Mouse (Mus musculus): ENCODE measurements around the gene Sh2b1. TPM values are rescaled to one million over a fixed set of nuclear protein-coding genes. Genes with fewer than 3 reads are reported as not detected.

Sh2b1 gene
- polyA plus RNA-seq, 1 experiment from 2014 or later = 46.8 TPM

DNA sequence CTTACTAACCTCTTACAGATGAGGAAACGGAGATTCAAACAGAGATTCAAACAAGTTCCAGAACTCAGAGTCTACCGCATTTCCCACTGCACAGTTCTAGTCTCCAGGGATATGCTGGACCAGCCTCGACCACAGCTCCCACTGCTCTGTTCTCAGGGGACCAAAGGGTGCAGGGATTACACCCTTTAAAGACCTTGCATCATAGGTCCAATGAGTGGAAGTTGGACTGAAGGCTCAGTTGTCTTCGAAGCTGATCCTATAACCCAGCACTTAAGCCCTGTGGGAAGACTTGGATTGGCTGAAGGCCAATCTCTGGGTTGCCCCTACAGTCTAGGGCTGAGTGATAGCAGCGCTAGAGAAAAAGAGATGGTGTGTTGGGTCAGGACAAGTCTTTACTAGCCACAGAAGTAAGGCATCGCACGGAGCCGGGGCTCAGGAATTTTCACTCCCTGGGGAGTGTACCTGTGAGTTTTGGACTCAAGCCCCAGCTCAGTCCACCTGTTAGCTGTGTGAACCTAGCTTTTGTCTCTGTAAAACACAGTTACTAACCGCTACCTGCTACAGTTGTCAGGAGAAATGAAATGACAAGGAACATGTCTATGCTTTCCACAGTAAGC lies 1.6 kb downstream of the Sh2b1 start:
- Histone ChIP-seq H3K4me3 (peak overlapping the region; percentile 76), H3K27ac (no peak overlapping the region)
- 80% methylated on average over 9 of the region's 9 CpGs for WGBS

DNA sequence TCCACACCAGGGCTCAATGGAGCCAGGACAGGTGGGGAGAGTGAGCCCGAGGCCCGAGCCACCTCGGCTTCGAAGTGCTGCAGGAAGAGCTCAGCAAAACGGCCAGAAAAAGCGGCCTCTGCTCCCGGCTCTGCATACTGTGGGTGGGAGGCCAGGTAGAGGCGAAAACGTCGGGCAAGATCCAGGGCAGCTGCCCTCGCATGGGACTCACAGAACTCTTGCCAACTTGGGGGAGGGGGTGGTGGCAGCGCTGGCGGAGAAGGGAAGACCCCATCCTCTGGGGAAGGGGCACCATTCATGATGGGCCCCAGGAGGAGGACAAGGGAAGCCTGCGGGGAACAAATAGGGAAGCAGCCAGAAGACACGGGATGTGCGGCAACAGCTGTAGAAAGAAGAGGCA lies 2.5 kb downstream of the Sh2b1 start:
- Histone ChIP-seq H3K36me3 (peaks cover 51% of the 10 kb centered on the region), H3K9ac (no peak overlapping the region), H3K4me3 (no peak overlapping the region), H3K9me3 (no peaks in the 10 kb centered on the region), H3K4me2 (peak overlapping the region; percentile 80; the same call in 1 of the 2 replicates), H3K27me3 (no peaks in the 10 kb centered on the region), H3K4me1 (peaks cover 20% of the 10 kb centered on the region), H3K27ac (no peak overlapping the region)
- WGBS = 87% methylated on average over 16 of the region's 16 CpGs
- no peak for ATAC-seq (ENCODE audit: borderline replicate concordance, extremely low read depth, low FRiP score, low TSS enrichment)

More for the DNA sequence above, 1.6 kb downstream of the Sh2b1 start:
- peak overlapping the region; percentile 80 for H3K4me2 ChIP-seq
- peak overlapping the region; percentile 85; the same call in 1 of the 2 replicates for H3K9ac ChIP-seq
- ATAC-seq (ENCODE audit: borderline replicate concordance, extremely low read depth, low FRiP score, low TSS enrichment) = no peak
- no peaks in the 10 kb centered on the region for H3K27me3 ChIP-seq
- no peaks in the 10 kb centered on the region for H3K9me3 ChIP-seq
- H3K4me1 ChIP-seq = peaks cover 20% of the 10 kb centered on the region
- peaks cover 42% of the 10 kb centered on the region for H3K36me3 ChIP-seq

DNA sequence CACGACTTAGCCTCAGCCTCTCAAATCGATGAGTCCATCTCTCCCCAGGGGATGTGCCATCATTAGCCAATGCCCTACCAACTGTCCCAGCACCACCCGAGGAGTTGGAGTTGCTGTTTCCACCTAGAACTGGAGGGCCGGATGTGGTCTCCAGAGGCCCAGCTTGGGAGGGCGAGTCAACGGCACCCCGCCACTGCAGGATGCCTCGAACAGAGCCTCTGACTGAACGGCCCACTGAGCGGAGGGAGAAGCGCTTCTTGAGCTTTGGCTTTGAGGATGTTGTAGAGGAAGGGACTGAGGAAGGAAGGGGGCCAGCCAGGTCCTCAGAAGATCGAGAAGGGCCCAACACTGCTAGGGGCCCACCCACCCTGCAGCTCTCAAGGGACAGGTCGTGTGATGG lies 2.9 kb downstream of the Sh2b1 start:
- H3K27ac ChIP-seq = no peak overlapping the region
- no peak overlapping the region for H3K4me3 ChIP-seq
- peaks cover 20% of the 10 kb centered on the region for H3K4me1 ChIP-seq
- ATAC-seq (ENCODE audit: borderline replicate concordance, extremely low read depth, low FRiP score, low TSS enrichment) = no peak
- H3K27me3 ChIP-seq = no peaks in the 10 kb centered on the region
- no peaks in the 10 kb centered on the region for H3K9me3 ChIP-seq
- WGBS = 80% methylated on average over 13 of the region's 13 CpGs
- peaks cover 55% of the 10 kb centered on the region for H3K36me3 ChIP-seq
- no peak overlapping the region for H3K4me2 ChIP-seq
- H3K9ac ChIP-seq = no peak overlapping the region

DNA sequence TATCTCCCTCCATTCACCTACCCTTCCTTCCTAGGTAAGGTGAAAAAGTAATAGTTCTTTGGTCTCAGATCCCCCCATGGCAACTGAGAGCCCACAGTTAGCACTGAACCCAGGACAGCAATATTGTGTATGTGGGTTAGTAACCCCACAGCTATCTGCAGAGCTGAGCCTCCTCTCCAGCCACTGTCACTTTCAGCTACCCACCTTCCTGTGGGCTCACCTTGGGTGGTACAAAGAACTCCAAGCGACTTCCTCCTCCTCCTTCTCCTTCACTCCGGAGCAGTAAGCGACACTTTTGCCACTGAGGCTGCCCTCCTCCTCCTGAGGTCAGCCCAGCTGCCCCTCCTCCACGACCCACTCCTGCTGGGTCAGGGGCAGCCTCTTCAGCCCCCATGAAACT lies 3.4 kb downstream of the Sh2b1 start:
- ATAC-seq (ENCODE audit: borderline replicate concordance, extremely low read depth, low FRiP score, low TSS enrichment) = no peak
- H3K4me1 ChIP-seq = peaks cover 20% of the 10 kb centered on the region
- no peak overlapping the region for H3K27ac ChIP-seq
- H3K9ac ChIP-seq = no peak overlapping the region
- H3K9me3 ChIP-seq = no peaks in the 10 kb centered on the region
- 81% methylated on average over 4 of the region's 4 CpGs for WGBS
- H3K4me3 ChIP-seq = no peak overlapping the region
- no peak overlapping the region for H3K4me2 ChIP-seq
- H3K27me3 ChIP-seq = no peaks in the 10 kb centered on the region
- peaks cover 59% of the 10 kb centered on the region for H3K36me3 ChIP-seq

DNA sequence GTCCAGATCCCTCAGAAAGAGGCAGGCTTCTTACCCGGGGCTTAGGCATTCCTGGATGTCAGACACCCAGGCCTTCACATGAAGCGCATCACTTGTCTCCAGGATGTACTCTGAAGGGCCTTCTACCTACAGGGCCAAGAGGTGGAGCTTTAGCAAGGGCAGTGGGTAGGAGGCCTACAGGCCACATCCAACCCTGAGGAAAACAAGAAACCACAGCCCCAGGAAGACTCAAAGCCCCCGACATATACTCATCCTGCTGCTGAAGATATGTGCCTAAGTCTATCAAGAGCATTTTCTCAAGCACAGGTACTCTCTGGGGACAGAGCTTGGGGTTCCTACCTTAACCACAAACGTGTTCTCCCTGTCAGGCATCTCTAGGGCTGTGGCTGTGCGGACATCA lies 3.9 kb downstream of the Sh2b1 start:
- Histone ChIP-seq H3K9me3 (no peaks in the 10 kb centered on the region), H3K4me1 (peaks cover 20% of the 10 kb centered on the region), H3K36me3 (peaks cover 64% of the 10 kb centered on the region), H3K4me3 (no peak overlapping the region), H3K4me2 (no peak overlapping the region), H3K27ac (no peak overlapping the region), H3K9ac (no peak overlapping the region), H3K27me3 (no peaks in the 10 kb centered on the region)
- 91% methylated on average over 5 of the region's 5 CpGs for WGBS
- ATAC-seq (ENCODE audit: borderline replicate concordance, extremely low read depth, low FRiP score, low TSS enrichment) = no peak

DNA sequence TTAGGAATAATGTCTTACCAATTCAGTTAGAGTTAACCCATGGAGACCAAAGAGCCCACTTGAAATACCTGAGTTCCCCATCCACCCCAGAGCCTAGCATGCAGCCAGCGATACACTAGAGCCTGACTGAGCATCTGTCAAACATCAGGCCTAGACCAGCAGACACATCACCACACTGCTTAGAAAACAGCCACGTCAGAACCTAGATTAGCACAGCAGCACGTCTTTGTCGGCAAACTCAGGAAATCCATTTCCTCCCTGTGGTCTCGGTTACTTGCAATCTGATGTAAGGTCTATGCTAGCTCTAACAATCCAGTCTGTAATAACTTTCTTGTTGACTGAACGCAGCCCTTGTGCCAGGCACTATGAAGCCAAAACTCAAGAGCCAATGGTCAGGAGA lies 5.1 kb downstream of the Sh2b1 start:
- H3K4me1 ChIP-seq = peaks cover 22% of the 10 kb centered on the region
- H3K4me2 ChIP-seq = no peak overlapping the region
- 81% methylated on average over 6 of the region's 6 CpGs for WGBS
- H3K27me3 ChIP-seq = no peaks in the 10 kb centered on the region
- H3K9me3 ChIP-seq = no peaks in the 10 kb centered on the region
- peaks cover 66% of the 10 kb centered on the region for H3K36me3 ChIP-seq
- H3K9ac ChIP-seq = no peak overlapping the region
- no peak overlapping the region for H3K4me3 ChIP-seq
- no peak for ATAC-seq (ENCODE audit: borderline replicate concordance, extremely low read depth, low FRiP score, low TSS enrichment)
- no peak overlapping the region for H3K27ac ChIP-seq

DNA sequence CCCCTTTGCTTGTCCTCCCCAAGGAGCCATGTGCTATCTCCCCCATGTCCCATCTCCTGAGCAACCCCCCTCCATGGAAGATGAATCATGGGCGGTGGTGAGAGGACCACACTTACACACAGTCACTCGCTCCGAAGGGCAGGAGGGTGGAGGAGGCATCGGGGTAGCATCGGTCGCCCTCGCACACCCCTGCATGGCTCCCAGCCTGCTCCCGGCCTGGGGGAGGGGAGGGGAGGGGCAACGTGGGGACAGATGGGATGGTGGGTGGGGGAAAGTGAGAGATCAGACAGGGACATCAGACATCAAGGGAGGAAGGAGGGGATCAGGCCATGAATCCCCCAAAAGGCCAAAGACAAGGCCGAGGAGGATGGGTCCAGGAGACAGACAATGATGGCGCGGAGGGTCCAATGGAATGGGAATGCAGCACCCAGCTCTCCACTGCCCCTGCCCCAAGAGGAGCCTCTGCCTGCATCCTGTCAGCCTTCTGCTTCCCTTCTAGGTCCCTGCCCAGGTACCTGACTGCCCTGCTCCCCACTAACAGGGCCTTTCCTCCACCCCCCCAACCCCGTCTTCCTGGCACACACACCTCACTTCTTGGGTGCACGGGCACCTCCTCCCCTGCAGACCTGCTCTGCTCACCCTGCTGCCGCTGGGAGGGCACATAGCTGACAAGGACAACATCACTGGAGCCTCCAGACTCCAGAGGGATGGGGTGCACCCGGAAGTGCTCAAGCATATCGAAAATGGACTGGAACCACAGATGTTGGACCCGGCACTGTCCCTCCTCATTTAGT lies 7.2 kb downstream of the Sh2b1 start:
- H3K4me3 ChIP-seq = no peak overlapping the region
- H3K27ac ChIP-seq = no peak overlapping the region
- no peaks in the 10 kb centered on the region for H3K9me3 ChIP-seq
- no peak overlapping the region for H3K4me2 ChIP-seq
- H3K36me3 ChIP-seq = peaks cover 66% of the 10 kb centered on the region
- WGBS = 90% methylated on average over 18 of the region's 18 CpGs
- peaks cover 15% of the 10 kb centered on the region for H3K4me1 ChIP-seq
- H3K27me3 ChIP-seq = no peaks in the 10 kb centered on the region
- no peak overlapping the region for H3K9ac ChIP-seq
- ATAC-seq (ENCODE audit: borderline replicate concordance, extremely low read depth, low FRiP score, low TSS enrichment) = no peak

DNA sequence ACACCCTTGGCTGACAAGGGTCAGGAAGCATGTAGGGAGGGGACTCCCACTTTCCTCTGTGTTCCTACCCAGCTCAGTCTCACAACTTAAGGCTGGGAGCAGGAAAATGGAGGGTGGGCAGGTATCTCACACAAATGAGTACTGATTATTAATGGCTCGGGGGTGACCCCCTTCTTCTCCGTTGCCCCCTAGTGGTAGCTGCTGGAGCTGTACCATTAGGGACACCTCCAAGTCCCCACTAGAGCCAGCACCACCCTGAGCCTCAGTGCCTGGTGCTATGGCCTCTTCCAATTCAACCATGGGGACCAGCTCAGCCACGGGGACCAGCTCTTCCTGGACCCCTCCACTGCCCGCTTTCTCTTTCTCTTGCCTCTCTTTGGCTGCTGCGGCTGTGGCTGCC lies 8.0 kb downstream of the Sh2b1 start:
- Histone ChIP-seq H3K9ac (no peak overlapping the region), H3K4me3 (no peak overlapping the region), H3K4me1 (peaks cover 12% of the 10 kb centered on the region), H3K36me3 (peaks cover 60% of the 10 kb centered on the region), H3K9me3 (no peaks in the 10 kb centered on the region), H3K4me2 (no peak overlapping the region), H3K27me3 (no peaks in the 10 kb centered on the region), H3K27ac (no peak overlapping the region)
- WGBS = 57% methylated on average over 5 of the region's 5 CpGs
- ATAC-seq (ENCODE audit: borderline replicate concordance, extremely low read depth, low FRiP score, low TSS enrichment) = no peak

DNA sequence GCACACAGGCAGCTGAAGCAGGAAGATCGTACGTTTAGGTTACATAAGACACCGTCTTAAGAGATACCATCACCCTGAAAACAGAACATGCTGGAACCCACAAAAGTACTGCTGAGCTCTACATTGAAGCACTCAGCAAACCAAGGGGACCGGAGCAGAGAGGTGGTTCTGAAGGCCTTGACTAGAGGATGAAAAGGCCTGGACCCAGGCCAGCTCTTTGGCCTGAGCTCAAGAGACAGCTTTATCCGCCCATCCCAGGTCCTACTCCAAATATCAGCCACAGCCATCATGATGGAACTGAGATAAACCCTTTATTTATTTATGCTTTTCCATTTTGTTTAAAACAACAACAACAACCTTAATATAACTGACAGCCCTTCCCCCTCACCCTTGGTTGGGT lies 8.5 kb downstream of the Sh2b1 start:
- Histone ChIP-seq H3K27me3 (no peaks in the 10 kb centered on the region), H3K9ac (no peak overlapping the region), H3K4me2 (no peak overlapping the region), H3K9me3 (no peaks in the 10 kb centered on the region), H3K4me1 (peaks cover 12% of the 10 kb centered on the region), H3K36me3 (peaks cover 54% of the 10 kb centered on the region), H3K27ac (0 out of 2 replicates have a peak overlapping the region, but pooled peaks have one; percentile 3), H3K4me3 (no peak overlapping the region)
- WGBS = 69% methylated on average over 5 of the region's 5 CpGs
- no peak for ATAC-seq (ENCODE audit: borderline replicate concordance, extremely low read depth, low FRiP score, low TSS enrichment)

DNA sequence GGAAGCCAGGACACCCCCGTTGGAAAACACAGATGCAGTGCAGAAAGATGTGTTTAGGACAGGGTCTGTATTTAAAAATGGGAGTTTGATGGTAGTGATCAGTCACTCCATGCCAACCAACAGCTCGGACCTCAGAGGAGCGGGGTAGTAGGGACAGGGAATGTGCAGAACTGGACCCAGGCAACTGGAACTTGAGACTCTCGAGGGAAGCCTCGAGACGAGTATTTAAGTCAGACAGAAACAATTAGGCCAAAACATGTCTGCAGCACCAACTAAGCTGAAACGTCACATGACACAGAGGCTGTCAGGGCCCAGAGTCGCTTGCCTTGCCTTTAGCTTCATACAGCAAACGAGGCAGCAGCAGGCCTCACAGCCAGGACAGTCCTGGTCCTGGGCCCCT lies 9.1 kb downstream of the Sh2b1 start:
- Histone ChIP-seq H3K4me3 (no peak overlapping the region), H3K36me3 (peaks cover 48% of the 10 kb centered on the region), H3K4me1 (peaks cover 12% of the 10 kb centered on the region), H3K4me2 (no peak overlapping the region), H3K27ac (0 out of 2 replicates have a peak overlapping the region, but pooled peaks have one; percentile 3), H3K9ac (no peak overlapping the region), H3K9me3 (no peaks in the 10 kb centered on the region), H3K27me3 (no peaks in the 10 kb centered on the region)
- WGBS = 46% methylated on average over 9 of the region's 9 CpGs
- ATAC-seq (ENCODE audit: borderline replicate concordance, extremely low read depth, low FRiP score, low TSS enrichment) = no peak

DNA sequence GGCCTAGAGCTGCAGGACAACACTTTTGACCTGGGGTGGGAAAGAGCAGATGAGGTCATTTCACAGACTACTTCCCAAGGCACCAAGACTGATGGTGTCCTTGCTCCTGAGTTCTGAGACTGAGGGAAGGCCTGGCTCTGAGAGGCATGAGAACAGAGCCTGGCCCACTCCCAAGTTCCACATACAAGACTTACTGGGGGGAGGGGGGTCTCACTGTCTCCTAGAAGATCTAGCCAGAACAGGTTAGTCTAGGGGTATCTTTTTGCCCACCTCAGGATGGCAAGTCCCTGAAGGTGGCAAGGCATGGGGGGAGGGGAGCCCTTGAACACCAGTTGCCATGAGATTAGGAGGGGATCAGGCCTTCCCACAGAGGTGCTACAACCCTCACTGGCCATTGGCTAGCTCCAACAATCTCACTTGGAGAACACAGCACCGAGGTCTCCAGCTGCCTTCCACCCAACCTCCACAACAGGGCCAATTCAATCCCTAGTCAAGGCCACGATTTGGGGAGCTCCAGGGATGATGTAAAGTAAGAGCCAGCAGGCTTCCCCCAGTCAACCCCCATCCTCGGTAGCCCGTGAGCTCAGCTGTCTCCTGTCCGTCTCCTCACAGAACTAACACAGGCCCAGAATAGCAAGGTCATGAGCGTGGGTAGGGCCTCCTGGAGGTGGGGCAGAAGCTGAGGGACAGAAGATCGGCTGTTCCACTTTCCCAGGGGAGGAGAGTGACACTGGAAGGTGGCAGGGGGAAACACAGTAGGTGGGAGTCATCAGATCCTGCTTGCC lies 9.8 kb downstream of the Sh2b1 start:
- Histone ChIP-seq H3K9me3 (no peaks in the 10 kb centered on the region), H3K4me2 (no peak overlapping the region), H3K27ac (no peak overlapping the region), H3K9ac (no peak overlapping the region), H3K27me3 (no peaks in the 10 kb centered on the region), H3K4me3 (no peak overlapping the region), H3K36me3 (peaks cover 41% of the 10 kb centered on the region), H3K4me1 (peaks cover 12% of the 10 kb centered on the region)
- WGBS = 27% methylated on average over 7 of the region's 7 CpGs
- ATAC-seq (ENCODE audit: borderline replicate concordance, extremely low read depth, low FRiP score, low TSS enrichment) = no peak

DNA sequence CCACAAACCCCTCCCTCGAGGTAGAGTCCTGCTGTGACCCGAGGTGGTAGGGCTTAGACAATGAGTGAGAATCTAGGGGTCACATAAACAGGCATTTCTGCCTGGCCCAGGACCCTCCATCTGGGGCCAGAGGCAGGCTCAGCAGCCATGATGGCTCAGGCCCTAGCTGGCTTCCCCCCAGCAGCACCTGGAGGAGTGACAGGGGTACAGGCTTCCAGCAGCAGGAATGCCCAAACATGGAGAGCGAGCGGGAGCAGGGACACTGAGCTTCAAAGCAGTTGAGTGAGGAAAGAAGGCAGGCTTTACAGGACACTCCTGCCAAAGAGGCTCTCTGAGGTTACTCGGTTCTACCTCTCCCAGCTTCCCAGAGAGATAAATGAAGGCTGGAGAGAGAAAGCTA lies 10.4 kb downstream of the Sh2b1 start:
- 25% methylated on average over 5 of the region's 5 CpGs for WGBS
- Histone ChIP-seq H3K4me3 (no peak overlapping the region), H3K9me3 (no peaks in the 10 kb centered on the region), H3K9ac (no peak overlapping the region), H3K27ac (no peak overlapping the region), H3K36me3 (peaks cover 36% of the 10 kb centered on the region), H3K4me2 (no peak overlapping the region), H3K4me1 (peaks cover 12% of the 10 kb centered on the region), H3K27me3 (no peaks in the 10 kb centered on the region)
- no peak for ATAC-seq (ENCODE audit: borderline replicate concordance, extremely low read depth, low FRiP score, low TSS enrichment)

Measured in lung, embryonic 15.5 days (tissue).